Mouse (Mus musculus) gastrocnemius, postnatal 10 days (tissue): ENCODE data around the gene Adad1. TPM values are rescaled to one million over a fixed set of nuclear protein-coding genes. Genes with fewer than 3 reads are reported as not detected.
A peak's percentile ranks its signal among the peaks of the same experiment; 100 is the strongest.

ENCODE experiments used
- DNase-seq: peaks from one replicate; pipeline ENCODE4 v3.0.0; 2021; ENCODE audit warnings: mixed read lengths
- long read RNA-seq, 2 experiments: library from polyadenylated mRNA; stranded (forward); transcript quantifications; one replicate each; pipeline ENCODE4 v2.0.0; 2021
- total RNA-seq, 2 experiments: library from RNA; stranded (reverse); gene quantifications; 2 replicates each; pipeline ENCODE4 v1.2.3; 2021

Gene Adad1
- not detected for total RNA-seq
- long read RNA-seq, experiment 1, result 0 reads
- long read RNA-seq, experiment 2, result 0 reads

- peak; percentile 11 for DNase-seq
These were observed at the start of gene Adad1 for GRCm38 (mm10) chr3:37063406-37063805. Gene Adad1 (plus strand): TSS chr3:37063527.

DNA sequence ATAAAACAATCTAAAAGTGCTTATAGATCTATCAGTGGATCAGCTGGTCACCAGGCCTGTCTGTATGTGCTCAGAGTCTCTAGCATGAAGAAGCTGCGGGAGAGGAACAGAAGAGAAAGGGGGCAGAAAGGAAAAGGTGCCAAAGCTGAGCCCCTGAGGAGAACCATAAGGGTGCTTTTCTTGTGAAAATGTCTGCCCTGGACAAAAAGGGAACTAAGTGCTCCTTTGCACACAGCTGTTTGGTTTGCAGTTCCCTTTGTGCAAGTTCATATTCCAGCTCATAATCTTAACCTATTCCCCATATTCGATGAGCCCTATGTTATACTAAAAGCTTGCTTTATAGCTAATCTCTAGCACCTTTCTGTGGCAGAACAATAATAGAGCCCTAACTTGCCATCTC, 25.3 kb upstream of the Adad1 start:
- DNase-seq, result no peak

DNA sequence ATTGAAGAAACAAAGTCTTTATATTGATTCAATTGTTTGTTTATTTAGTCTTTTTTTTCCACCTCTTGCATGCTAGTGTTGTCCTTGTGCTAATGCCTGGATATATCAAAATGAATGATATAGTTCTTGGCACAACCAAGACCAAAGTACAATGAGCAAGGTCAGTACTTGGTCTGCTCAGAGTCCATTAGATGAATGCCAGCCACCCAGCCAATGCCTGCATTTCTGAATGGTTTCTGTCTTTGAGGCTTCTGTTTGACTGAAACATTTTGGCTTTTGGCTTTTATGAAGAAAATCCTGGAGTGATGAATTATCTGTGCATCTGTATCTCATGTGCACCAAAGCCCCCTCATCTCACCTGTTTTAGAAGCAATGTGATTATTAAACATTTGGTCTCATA, 23.5 kb upstream of the Adad1 start:
- DNase-seq, result no peak

- DNase-seq, result no peak
These were observed 11.8 kb upstream of the Adad1 start for GRCm38 (mm10) chr3:37051491-37051890.

DNA sequence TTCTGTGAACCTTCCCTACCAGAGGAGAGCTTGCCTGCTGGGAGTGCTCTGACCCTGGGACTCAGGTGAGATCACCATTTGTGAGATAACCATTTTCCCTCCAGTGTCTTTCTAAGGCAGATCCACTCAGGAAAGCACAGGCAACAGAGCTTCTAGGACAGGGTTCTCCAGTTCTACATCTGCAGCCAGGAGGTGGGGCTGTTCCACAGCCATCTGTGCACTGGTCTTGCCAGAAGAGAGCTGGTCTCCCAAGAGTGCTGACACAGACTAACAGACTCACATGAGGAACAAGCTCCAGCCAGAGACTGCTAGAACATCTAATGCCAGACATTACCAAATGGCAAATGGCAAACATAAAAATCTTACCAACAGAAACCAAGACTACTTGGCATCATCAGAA, 9.9 kb downstream of the Adad1 start:
- peak; percentile 54 for DNase-seq

DNA sequence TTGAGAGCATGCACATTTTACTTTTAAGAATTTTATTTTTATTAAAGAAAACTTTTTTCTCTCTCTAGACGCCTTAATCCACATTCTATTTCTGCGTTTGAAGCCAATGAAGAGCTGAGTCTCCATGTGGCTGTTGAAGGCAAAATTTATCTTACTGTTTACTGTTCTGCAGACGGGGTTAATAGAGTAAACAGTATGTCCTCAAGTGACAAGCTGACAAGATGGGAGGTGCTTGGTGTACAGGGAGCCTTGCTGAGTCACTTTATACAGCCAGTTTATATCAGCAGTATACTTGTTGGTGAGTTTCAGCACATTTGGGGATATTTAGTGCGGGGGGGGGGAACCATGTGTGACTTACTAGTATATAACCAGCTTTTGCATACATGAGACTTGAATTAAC, 21.5 kb downstream of the Adad1 start:
- no peak for DNase-seq

GRCm38 (mm10) chr3:37090721-37091120, 27.4 kb downstream of the Adad1 start:
- no peak for DNase-seq

- no peak for DNase-seq
These were observed 62.3 kb downstream of the Adad1 start, which contains the start of gene Il2 for GRCm38 (mm10) chr3:37125655-37126054. Gene Il2 (minus strand): TSS chr3:37125959.

DNA sequence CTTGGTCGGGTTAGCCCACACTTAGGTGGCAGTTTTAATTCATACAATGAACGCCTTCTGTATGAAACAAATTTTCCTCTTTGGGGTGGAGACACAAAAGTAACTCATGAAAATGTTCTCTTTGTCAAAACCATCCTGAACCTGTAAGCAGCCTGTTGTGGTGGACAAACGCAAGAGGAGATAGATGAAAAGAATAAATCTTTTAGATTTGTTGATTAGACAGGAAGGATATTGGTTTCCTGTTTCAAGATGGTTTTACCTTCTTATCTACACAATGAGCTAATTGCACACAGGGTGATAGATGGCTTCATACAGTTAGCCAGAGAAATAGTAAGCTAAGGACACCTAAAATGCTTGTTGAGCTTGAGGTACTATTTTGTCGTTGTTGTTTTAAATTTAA, 62.8 kb downstream of the Adad1 start:
- no peak for DNase-seq

DNA sequence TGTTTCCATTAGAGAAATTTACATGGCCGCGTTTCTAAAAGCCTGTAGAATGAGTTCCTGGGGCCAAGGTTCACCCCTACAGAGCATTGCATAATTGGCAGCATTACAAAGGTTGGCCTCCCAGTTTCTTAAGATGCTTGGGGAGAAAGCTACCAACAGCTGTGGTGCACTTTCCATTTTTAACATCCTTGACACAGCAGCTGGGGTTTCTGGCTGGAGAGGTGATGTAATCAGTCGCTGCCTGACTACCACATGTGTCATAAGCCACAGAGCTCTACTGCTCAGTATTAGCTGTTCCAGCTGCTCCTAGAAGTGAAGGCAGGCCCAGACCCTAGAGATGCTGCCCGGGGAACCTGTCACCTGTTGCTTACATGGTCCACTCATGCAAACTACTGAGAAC, 64.9 kb downstream of the Adad1 start:
- no peak for DNase-seq

- peak; percentile 28 for DNase-seq
These were observed 65.7 kb downstream of the Adad1 start for GRCm38 (mm10) chr3:37129063-37129462.

DNA sequence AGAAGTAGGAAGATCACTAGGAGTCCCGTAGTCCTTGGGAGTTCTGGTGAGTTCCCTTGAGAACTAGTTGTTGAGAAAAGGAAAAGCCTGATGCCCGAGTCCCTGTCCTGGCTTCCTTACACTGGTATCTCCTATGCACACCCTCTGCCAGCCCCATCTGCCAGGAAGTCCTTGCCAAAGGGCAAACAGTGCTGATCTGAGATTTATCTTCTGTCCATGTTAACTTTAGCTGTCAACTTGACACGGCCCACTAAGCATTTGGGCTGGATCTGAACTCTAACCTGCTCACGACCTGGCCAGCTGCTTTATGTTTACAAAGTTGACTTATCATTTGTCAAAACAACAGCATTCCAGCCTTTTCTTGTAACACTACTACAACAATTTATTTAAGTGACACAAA, 73.9 kb downstream of the Adad1 start:
- DNase-seq, result no peak

GRCm38 (mm10) chr3:37139192-37139591, 75.9 kb downstream of the Adad1 start:
- no peak for DNase-seq

DNA sequence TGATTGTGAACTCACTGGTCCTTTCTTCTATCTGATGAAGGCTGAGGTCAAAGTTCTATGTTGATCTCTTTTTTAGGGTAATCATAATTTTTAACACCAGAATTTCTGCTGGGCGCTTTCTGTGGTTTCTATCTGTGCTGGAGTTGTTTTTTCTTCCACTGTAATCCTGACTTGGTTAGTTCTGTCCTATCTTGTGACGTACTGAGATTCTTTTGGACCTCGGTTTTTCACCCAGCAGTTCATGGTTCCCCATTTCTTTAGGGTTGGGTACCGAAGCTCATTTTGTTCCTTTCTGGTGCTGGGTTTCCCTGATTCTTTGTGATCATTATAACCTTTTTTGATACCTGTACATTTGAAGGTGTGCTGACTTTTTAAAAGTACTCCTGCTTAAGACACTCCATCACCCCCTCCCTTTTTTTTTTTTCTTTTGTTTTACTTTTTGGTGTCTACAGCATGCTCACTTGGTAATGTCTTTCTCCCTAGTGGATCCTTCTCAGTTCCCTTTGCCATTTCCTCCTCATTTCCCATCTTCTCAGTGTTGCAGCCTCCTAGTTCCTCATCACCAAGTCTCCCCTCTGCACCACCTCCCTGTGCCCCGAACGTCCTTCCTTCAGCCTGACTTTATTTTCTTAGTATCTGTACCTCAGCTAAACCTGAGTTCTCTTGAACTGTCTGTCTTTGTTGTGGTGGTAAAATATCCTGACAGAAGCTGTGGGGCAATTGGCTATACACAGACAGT, 77.0 kb downstream of the Adad1 start:
- DNase-seq, result no peak

DNA sequence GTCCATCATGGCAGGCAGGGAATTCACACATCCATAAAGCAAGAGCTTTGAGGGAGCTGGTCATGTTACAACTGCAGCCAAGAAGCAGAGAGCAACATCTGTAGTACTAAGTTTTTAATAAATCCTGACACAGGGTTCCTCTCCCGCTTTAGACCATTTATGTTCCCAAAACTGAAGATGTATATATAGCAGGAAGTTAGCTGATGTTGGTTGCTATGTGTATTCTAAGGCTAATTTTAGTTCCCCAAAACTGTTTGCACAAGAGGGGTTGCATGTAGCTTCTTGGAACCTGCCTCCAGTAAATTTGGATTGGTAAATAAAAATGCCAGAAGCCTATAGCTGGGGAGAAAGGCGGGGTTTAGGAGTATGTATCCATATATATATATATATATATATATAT, 78.5 kb downstream of the Adad1 start:
- DNase-seq, result no peak

GRCm38 (mm10) chr3:37144979-37145378, 81.7 kb downstream of the Adad1 start:
- no peak for DNase-seq

DNA sequence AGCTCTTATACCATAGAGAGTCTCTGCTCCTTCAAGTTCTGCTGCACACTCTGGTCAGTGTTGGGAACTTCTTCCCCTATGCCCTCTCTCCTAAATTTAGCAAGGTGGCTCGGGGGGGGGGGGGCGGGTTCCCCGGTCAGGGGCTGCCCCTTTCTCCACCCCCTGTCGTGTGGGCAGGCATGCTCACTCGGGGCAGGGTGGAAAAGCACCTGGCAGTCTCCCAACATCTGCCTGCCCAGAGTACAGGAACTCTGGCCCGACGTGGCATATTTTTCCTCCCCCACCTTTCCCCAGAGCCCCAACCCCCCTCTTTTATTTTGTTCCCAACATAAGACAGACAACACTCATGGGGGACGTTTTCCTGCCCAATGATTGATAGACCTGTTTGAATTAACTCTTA, 83.1 kb downstream of the Adad1 start:
- peak; percentile 20 for DNase-seq

GRCm38 (mm10) chr3:37146810-37147209, 83.5 kb downstream of the Adad1 start:
- no peak for DNase-seq

DNA sequence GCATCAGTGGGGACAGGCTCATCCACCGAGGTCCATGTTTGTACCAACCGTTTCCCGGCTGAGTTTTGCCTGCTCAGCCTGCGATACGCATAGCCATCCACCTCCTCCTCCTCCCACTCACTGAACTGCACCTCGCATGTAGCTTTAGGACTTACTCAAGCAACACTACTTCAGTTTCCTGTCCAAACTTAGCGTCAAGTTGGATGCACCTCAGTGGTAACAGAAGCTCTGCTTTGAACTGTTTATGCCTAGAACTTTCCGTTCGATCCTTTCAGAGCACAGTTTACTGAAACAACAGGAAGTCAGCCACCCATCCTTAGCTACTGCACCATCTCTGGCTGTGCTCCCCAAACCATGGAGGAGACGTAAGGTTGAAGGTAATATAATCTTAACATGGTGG, 88.9 kb downstream of the Adad1 start:
- DNase-seq, result no peak

- no peak for DNase-seq
These were observed 89.7 kb downstream of the Adad1 start for GRCm38 (mm10) chr3:37153004-37153403.

- no peak for DNase-seq
These were observed 91.1 kb downstream of the Adad1 start for GRCm38 (mm10) chr3:37154396-37154795.

- DNase-seq, result no peak
These were observed 93.8 kb downstream of the Adad1 start for GRCm38 (mm10) chr3:37157082-37157481.

GRCm38 (mm10) chr3:37158246-37158645, 94.9 kb downstream of the Adad1 start:
- no peak for DNase-seq

DNA sequence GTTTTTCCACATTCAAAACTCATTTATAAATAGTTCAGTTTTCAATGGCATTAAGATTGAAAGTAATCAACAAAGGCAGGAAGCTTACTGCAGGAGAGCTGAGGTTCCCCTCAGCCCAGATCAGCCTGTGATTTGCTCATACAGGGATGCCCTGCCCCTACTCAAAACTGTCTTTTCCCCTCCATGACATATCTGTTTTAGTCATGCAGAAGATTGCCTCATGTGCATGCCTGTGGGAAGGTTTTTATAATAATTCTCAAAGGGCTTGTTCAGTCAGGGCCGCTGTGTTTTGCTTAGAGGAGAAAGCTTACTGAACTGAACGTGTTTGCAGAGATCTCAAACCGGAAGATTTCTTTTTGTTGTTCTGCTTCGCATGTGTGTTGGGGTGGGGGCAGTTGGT, 97.8 kb downstream of the Adad1 start:
- no peak for DNase-seq

DNA sequence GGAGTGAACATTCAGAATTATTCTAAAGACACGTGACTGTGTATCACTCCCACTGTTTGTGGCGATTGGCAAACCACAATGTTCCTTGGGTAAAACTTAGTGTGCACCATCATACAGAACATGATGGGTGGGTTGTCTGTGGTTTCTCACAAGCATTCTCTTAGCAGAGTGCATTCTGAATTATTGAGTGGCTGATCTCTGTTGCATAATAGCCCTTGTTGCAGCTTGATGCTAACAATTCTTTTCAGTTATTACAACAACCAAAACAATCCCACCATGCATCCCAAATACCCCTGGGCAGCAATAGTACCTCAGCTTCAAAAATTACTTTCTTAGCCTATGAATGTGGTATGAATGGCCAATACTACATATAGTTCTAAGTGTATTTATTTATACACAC, 106.0 kb downstream of the Adad1 start:
- DNase-seq, result no peak
